Mouse (Mus musculus): ENCODE measurements at regions not wholly inside any gene's neighbourhood (a gene's known extent, or its start where the extent isn't known, plus 50 kb on each side); places are given as distances from the start of the nearest gene placed in this dataset.

- TF ChIP-seq CTCF (IDR thresholded peaks at IDR 0.05; ENCODE audit: extremely low read depth, insufficient read depth, insufficient read length, insufficient replicate concordance) (peak; percentile 36; the same call in 1 of the 2 replicates), POLR2A (IDR thresholded peaks at IDR 0.05; ENCODE audit: low read depth, low read length) (no peak)
Measured at GRCm38 (mm10) chr4:33556661-33557540, 246.8 kb downstream of the Rngtt start.

Measured in spleen, adult 2 months (tissue).